Mouse (Mus musculus) small intestine, adult 2 months (tissue): Measurements from ENCODE around the gene Camkk2.

ENCODE experiments used
- CTCF ChIP-seq: fragments of 200-500 bp; IDR thresholded peaks from 2 replicates; pipeline ENCODE4 v1.5.1; 2012; ENCODE audit warnings: low read depth, mild to moderate bottlenecking, control low read depth, inconsistent platforms, low read length, moderate library complexity, mixed read lengths; ENCODE audit not compliant: insufficient replicate concordance, insufficient read length; ENCODE audit errors: extremely low read depth
- POLR2A ChIP-seq: fragments of 200-500 bp; IDR thresholded peaks from 2 replicates; pipeline ENCODE4 v1.6.1; 2012; ENCODE audit warnings: low read depth, mild to moderate bottlenecking, control low read depth, inconsistent platforms, low read length, moderate library complexity

DNA sequence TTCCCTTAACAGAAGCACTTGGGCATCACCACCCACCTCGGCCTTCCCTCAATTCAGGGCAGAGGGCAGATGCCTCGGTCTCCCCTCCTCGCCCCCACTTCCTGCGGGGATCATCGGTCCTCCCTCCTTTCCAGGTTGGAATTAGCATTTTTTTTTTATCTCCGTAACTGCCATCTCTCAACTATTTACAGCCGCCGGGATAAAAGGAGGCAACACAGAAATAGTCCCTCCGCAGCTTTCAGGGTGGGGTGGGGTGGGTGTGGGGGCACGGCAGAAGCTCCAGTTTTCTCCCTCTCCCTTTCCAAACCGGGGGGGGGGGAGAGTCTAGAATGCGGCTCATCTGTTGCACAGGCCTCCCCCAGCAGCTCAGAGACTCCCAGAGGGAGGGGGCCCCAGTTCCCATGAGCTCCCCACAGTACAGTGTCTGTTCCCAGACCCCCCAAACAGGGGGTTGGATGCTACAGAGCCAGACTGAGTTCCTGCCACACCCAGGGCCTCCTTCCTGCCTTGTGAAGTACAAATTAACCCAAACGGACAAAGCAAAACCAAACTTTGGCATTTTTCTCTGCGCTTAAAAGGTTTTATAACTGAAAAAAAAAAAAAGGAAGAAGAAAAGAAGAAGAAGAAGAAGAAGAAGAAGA is 3.4 kb downstream of the Camkk2 start:
- no peak for TF ChIP-seq CTCF
- no peak for TF ChIP-seq POLR2A
